Mouse (Mus musculus): ENCODE data around the gene Dcaf10. TPM values are rescaled to one million over a fixed set of nuclear protein-coding genes. Genes with fewer than 3 reads are reported as not detected.
"Not testable (repeated sequence)": the region's sequence is repeated elsewhere in the genome, so short reads cannot be mapped to it uniquely, and the experiment has no call there.

Dcaf10 gene
- polyA plus RNA-seq, 1 experiment from 2014 or later: 8.8 TPM

GRCm38 (mm10) chr4:45382133-45382532, 40.2 kb downstream of the Dcaf10 start:
- not testable (repeated sequence) for H3K4me2 ChIP-seq (ENCODE audit: low read length); H3K9me3 ChIP-seq (replicated peaks; ENCODE audit: control insufficient read depth, low read length); ATAC-seq; DNase-seq (ENCODE audit: low spot score); H3K4me3 ChIP-seq (ENCODE audit: low read depth, low read length); H3K4me1 ChIP-seq (ENCODE audit: control insufficient read depth, insufficient read depth, low read length); H3K27me3 ChIP-seq (replicated peaks; ENCODE audit: control insufficient read depth, insufficient read depth, low read length); H3K36me3 ChIP-seq (ENCODE audit: control insufficient read depth, insufficient read depth, low read length); H3K27ac ChIP-seq (ENCODE audit: low read depth, low read length); H3K9ac ChIP-seq (ENCODE audit: low read length)
- 87% methylated on average over 2 of the region's 2 CpGs for WGBS

- H3K9ac ChIP-seq (ENCODE audit: low read length); H3K4me3 ChIP-seq (ENCODE audit: low read depth, low read length); H3K27ac ChIP-seq (ENCODE audit: low read depth, low read length); H3K36me3 ChIP-seq (ENCODE audit: control insufficient read depth, insufficient read depth, low read length); H3K27me3 ChIP-seq (replicated peaks; ENCODE audit: control insufficient read depth, insufficient read depth, low read length); H3K9me3 ChIP-seq (replicated peaks; ENCODE audit: control insufficient read depth, low read length); ATAC-seq; H3K4me2 ChIP-seq (ENCODE audit: low read length); DNase-seq (ENCODE audit: low spot score); H3K4me1 ChIP-seq (ENCODE audit: control insufficient read depth, insufficient read depth, low read length): not testable (repeated sequence)
- WGBS: 94% methylated on average over 5 of the region's 5 CpGs
Measured at GRCm38 (mm10) chr4:45387296-45387695, 45.4 kb downstream of the Dcaf10 start.

- Histone ChIP-seq H3K9me3 (replicated peaks; ENCODE audit: control insufficient read depth, low read length) (no peaks in the 10 kb centered on the region), H3K9ac (ENCODE audit: low read length) (no peak overlapping the region), H3K27me3 (replicated peaks; ENCODE audit: control insufficient read depth, insufficient read depth, low read length) (no peaks in the 10 kb centered on the region), H3K36me3 (ENCODE audit: control insufficient read depth, insufficient read depth, low read length) (0 out of 2 replicates have a peak, but pooled peaks cover 1% of the 10 kb centered on the region), H3K4me1 (ENCODE audit: control insufficient read depth, insufficient read depth, low read length) (no peaks in the 10 kb centered on the region), H3K4me3 (ENCODE audit: low read depth, low read length) (no peak overlapping the region), H3K27ac (ENCODE audit: low read depth, low read length) (no peak overlapping the region), H3K4me2 (ENCODE audit: low read length) (no peak overlapping the region)
- ATAC-seq (no peak), DNase-seq (ENCODE audit: low spot score) (no peak)
- WGBS: 70% methylated on average over 4 of the region's 4 CpGs
Measured at GRCm38 (mm10) chr4:45392099-45392498, 50.2 kb downstream of the Dcaf10 start.

- Histone ChIP-seq H3K27me3 (replicated peaks; ENCODE audit: control insufficient read depth, insufficient read depth, low read length) (no peaks in the 10 kb centered on the region), H3K9me3 (replicated peaks; ENCODE audit: control insufficient read depth, low read length) (no peaks in the 10 kb centered on the region), H3K4me1 (ENCODE audit: control insufficient read depth, insufficient read depth, low read length) (no peaks in the 10 kb centered on the region), H3K4me2 (ENCODE audit: low read length) (no peak overlapping the region), H3K4me3 (ENCODE audit: low read depth, low read length) (no peak overlapping the region), H3K9ac (ENCODE audit: low read length) (no peak overlapping the region), H3K27ac (ENCODE audit: low read depth, low read length) (no peak overlapping the region), H3K36me3 (ENCODE audit: control insufficient read depth, insufficient read depth, low read length) (peaks cover 6% of the 10 kb centered on the region; the same call in 1 of the 2 replicates)
- 72% methylated on average over 11 of the region's 11 CpGs for WGBS
- no peak for ATAC-seq
- no peak for DNase-seq (ENCODE audit: low spot score)
Measured at GRCm38 (mm10) chr4:45392572-45392971, 50.7 kb downstream of the Dcaf10 start.

GRCm38 (mm10) chr4:45392994-45393393, 51.1 kb downstream of the Dcaf10 start:
- Histone ChIP-seq H3K9ac (ENCODE audit: low read length) (no peak overlapping the region), H3K27ac (ENCODE audit: low read depth, low read length) (no peak overlapping the region), H3K27me3 (replicated peaks; ENCODE audit: control insufficient read depth, insufficient read depth, low read length) (no peaks in the 10 kb centered on the region), H3K9me3 (replicated peaks; ENCODE audit: control insufficient read depth, low read length) (no peaks in the 10 kb centered on the region), H3K4me3 (ENCODE audit: low read depth, low read length) (no peak overlapping the region), H3K36me3 (ENCODE audit: control insufficient read depth, insufficient read depth, low read length) (peaks cover 10% of the 10 kb centered on the region), H3K4me2 (ENCODE audit: low read length) (no peak overlapping the region), H3K4me1 (ENCODE audit: control insufficient read depth, insufficient read depth, low read length) (no peaks in the 10 kb centered on the region)
- no peak for DNase-seq (ENCODE audit: low spot score)
- 82% methylated on average over 8 of the region's 8 CpGs for WGBS
- no peak for ATAC-seq

GRCm38 (mm10) chr4:45393658-45394057, 51.8 kb downstream of the Dcaf10 start:
- H3K27me3 ChIP-seq (replicated peaks; ENCODE audit: control insufficient read depth, insufficient read depth, low read length): no peaks in the 10 kb centered on the region
- DNase-seq (ENCODE audit: low spot score): no peak
- H3K9me3 ChIP-seq (replicated peaks; ENCODE audit: control insufficient read depth, low read length): no peaks in the 10 kb centered on the region
- no peak for ATAC-seq
- H3K4me1 ChIP-seq (ENCODE audit: control insufficient read depth, insufficient read depth, low read length): no peaks in the 10 kb centered on the region
- H3K9ac ChIP-seq (ENCODE audit: low read length): no peak overlapping the region
- no peak overlapping the region for H3K4me2 ChIP-seq (ENCODE audit: low read length)
- H3K27ac ChIP-seq (ENCODE audit: low read depth, low read length): no peak overlapping the region
- H3K4me3 ChIP-seq (ENCODE audit: low read depth, low read length): no peak overlapping the region
- WGBS: 83% methylated on average over 5 of the region's 5 CpGs
- H3K36me3 ChIP-seq (ENCODE audit: control insufficient read depth, insufficient read depth, low read length): peaks cover 15% of the 10 kb centered on the region

GRCm38 (mm10) chr4:45396211-45396610, 54.3 kb downstream of the Dcaf10 start:
- not testable (repeated sequence) for DNase-seq (ENCODE audit: low spot score)

GRCm38 (mm10) chr4:45398315-45398714, 56.4 kb downstream of the Dcaf10 start:
- not testable (repeated sequence) for H3K4me1 ChIP-seq (ENCODE audit: control insufficient read depth, insufficient read depth, low read length); H3K27me3 ChIP-seq (replicated peaks; ENCODE audit: control insufficient read depth, insufficient read depth, low read length); H3K4me3 ChIP-seq (ENCODE audit: low read depth, low read length); ATAC-seq; H3K9ac ChIP-seq (ENCODE audit: low read length); H3K4me2 ChIP-seq (ENCODE audit: low read length); DNase-seq (ENCODE audit: low spot score); H3K9me3 ChIP-seq (replicated peaks; ENCODE audit: control insufficient read depth, low read length); H3K27ac ChIP-seq (ENCODE audit: low read depth, low read length)
- WGBS: 89% methylated on average over 5 of the region's 5 CpGs
- H3K36me3 ChIP-seq (ENCODE audit: control insufficient read depth, insufficient read depth, low read length): peaks cover 56% of the 10 kb centered on the region

More at GRCm38 (mm10) chr4:45396211-45396610, 54.3 kb downstream of the Dcaf10 start:
- not testable (repeated sequence) for H3K9ac ChIP-seq (ENCODE audit: low read length); ATAC-seq; H3K4me1 ChIP-seq (ENCODE audit: control insufficient read depth, insufficient read depth, low read length); H3K27me3 ChIP-seq (replicated peaks; ENCODE audit: control insufficient read depth, insufficient read depth, low read length); H3K9me3 ChIP-seq (replicated peaks; ENCODE audit: control insufficient read depth, low read length); H3K4me3 ChIP-seq (ENCODE audit: low read depth, low read length); H3K4me2 ChIP-seq (ENCODE audit: low read length); H3K27ac ChIP-seq (ENCODE audit: low read depth, low read length)
- 89% methylated on average over 5 of the region's 6 CpGs for WGBS
- peaks cover 39% of the 10 kb centered on the region for H3K36me3 ChIP-seq (ENCODE audit: control insufficient read depth, insufficient read depth, low read length)

GRCm38 (mm10) chr4:45399421-45400210, 57.7 kb downstream of the Dcaf10 start:
- Histone ChIP-seq H3K4me3 (ENCODE audit: low read depth, low read length) (no peak overlapping the region), H3K9ac (ENCODE audit: low read length) (no peak overlapping the region), H3K4me1 (ENCODE audit: control insufficient read depth, insufficient read depth, low read length) (no peaks in the 10 kb centered on the region), H3K36me3 (ENCODE audit: control insufficient read depth, insufficient read depth, low read length) (peaks cover 69% of the 10 kb centered on the region), H3K9me3 (replicated peaks; ENCODE audit: control insufficient read depth, low read length) (no peaks in the 10 kb centered on the region), H3K27me3 (replicated peaks; ENCODE audit: control insufficient read depth, insufficient read depth, low read length) (no peaks in the 10 kb centered on the region), H3K4me2 (ENCODE audit: low read length) (no peak overlapping the region), H3K27ac (ENCODE audit: low read depth, low read length) (no peak overlapping the region)
- no peak for DNase-seq (ENCODE audit: low spot score)
- ATAC-seq: no peak
- WGBS: 96% methylated on average over 45 of the region's 45 CpGs
